Mouse (Mus musculus): ENCODE measurements around the gene Slc25a33.

- TF ChIP-seq CTCF (IDR thresholded peaks at IDR 0.05; ENCODE audit: low read depth) (no peak), EP300 (IDR thresholded peaks at IDR 0.05; ENCODE audit: low read depth) (no peak)
Observed at GRCm38 (mm10) chr4:149742011-149742530, 32.0 kb downstream of the Slc25a33 start.
